Comparison of ENCODE assay signal across 14 mouse cellular contexts in genomic region chr5:123040796-123041195, GRCm38 (mm10). TPM values are rescaled to one million over a fixed set of nuclear protein-coding genes. Genes with fewer than 3 reads are reported as not detected.
DNase-seq lines count a peak whose midpoint lies in the region; ATAC-seq and TF ChIP-seq lines count a peak whose summit lies in the region.
"Had no signal": no experiment of that assay in that cellular context is flagged by ENCODE, and none has a peak within 500 bp of the region (broad histone marks: within the 10 kb centered on the region; RNA-seq: fewer than 3 reads in every experiment).

No protein-coding gene starts in this region.

- no peaks in the 10 kb centered on the region for H3K27me3 ChIP-seq in hindbrain, embryonic 10.5 days (ENCODE audit: insufficient read depth, poor library complexity, severe bottlenecking)
- no peaks in the 10 kb centered on the region; the same call in 1 of the 2 replicates for H3K27me3 ChIP-seq in hindbrain, embryonic 16.5 days (replicated peaks; ENCODE audit: control insufficient read depth, insufficient read depth, low read length)
- H3K27me3 ChIP-seq in midbrain, embryonic 10.5 days (ENCODE audit: low read depth, poor library complexity, severe bottlenecking) = peaks cover 4% of the 10 kb centered on the region; the same call in 1 of the 2 replicates
- no peaks in the 10 kb centered on the region for H3K27me3 ChIP-seq in midbrain, embryonic 14.5 days (ENCODE audit: control insufficient read depth, insufficient read depth, low read length)
- no peaks in the 10 kb centered on the region for H3K27me3 ChIP-seq in embryonic facial prominence, embryonic 13.5 days
- no peaks in the 10 kb centered on the region for H3K27me3 ChIP-seq in stomach, postnatal 0 days (ENCODE audit: control insufficient read depth, insufficient read depth, low read length)
- H3K27me3 ChIP-seq: CH12.LX had no signal

- no peak overlapping the region for H3K9ac ChIP-seq in hindbrain, embryonic 16.5 days (ENCODE audit: low read depth, low read length)
- H3K9ac ChIP-seq in midbrain, embryonic 14.5 days (replicated peaks; ENCODE audit: low read length) = no peak overlapping the region
- H3K9ac ChIP-seq in embryonic facial prominence, embryonic 13.5 days = no peak overlapping the region; the same call in 1 of the 2 replicates
- H3K9ac ChIP-seq in stomach, postnatal 0 days (ENCODE audit: low read length) = no peak overlapping the region

- H3K4me2 ChIP-seq in hindbrain, embryonic 16.5 days (ENCODE audit: low read length) = no peak overlapping the region
- no peak overlapping the region for H3K4me2 ChIP-seq in midbrain, embryonic 14.5 days (ENCODE audit: low read length)
- H3K4me2 ChIP-seq in embryonic facial prominence, embryonic 13.5 days = no peak overlapping the region
- no peak overlapping the region for H3K4me2 ChIP-seq in stomach, postnatal 0 days (replicated peaks; ENCODE audit: low read depth)

- no peak for TF ChIP-seq CTCF in stomach, postnatal 0 days (IDR thresholded peaks at IDR 0.05; ENCODE audit: low read depth)

- ATAC-seq in hindbrain, embryonic 16.5 days = no peak
- ATAC-seq in midbrain, embryonic 14.5 days (ENCODE audit: low FRiP score, low TSS enrichment) = no peak
- no peak for ATAC-seq in embryonic facial prominence, embryonic 13.5 days (ENCODE audit: insufficient number of reproducible peaks, insufficient read depth, low FRiP score, low TSS enrichment, low read depth)
- ATAC-seq in stomach, postnatal 0 days (ENCODE audit: low FRiP score, low TSS enrichment) = no peak
- ATAC-seq: activated CD4-positive, CD25-positive, alpha-beta regulatory T cell, adult 4 months; inflammation-experienced regulatory T-cells, adult 6 months had no signal

- H3K36me3 ChIP-seq in hindbrain, embryonic 10.5 days = no peaks in the 10 kb centered on the region
- no peaks in the 10 kb centered on the region for H3K36me3 ChIP-seq in hindbrain, embryonic 16.5 days (ENCODE audit: control insufficient read depth, insufficient read depth, low read length)
- H3K36me3 ChIP-seq in midbrain, embryonic 10.5 days = no peaks in the 10 kb centered on the region
- no peaks in the 10 kb centered on the region for H3K36me3 ChIP-seq in midbrain, embryonic 14.5 days (ENCODE audit: control insufficient read depth, insufficient read depth, low read length)
- H3K36me3 ChIP-seq in embryonic facial prominence, embryonic 13.5 days = no peaks in the 10 kb centered on the region
- no peaks in the 10 kb centered on the region for H3K36me3 ChIP-seq in stomach, postnatal 0 days (ENCODE audit: control insufficient read depth, insufficient read depth, low read length)

- no peaks in the 10 kb centered on the region for H3K9me3 ChIP-seq in hindbrain, embryonic 10.5 days
- no peaks in the 10 kb centered on the region for H3K9me3 ChIP-seq in hindbrain, embryonic 16.5 days (ENCODE audit: control insufficient read depth, low read length)
- no peaks in the 10 kb centered on the region for H3K9me3 ChIP-seq in midbrain, embryonic 10.5 days (replicated peaks)
- H3K9me3 ChIP-seq in midbrain, embryonic 14.5 days (ENCODE audit: control insufficient read depth, low read length) = no peaks in the 10 kb centered on the region
- H3K9me3 ChIP-seq in embryonic facial prominence, embryonic 13.5 days = no peaks in the 10 kb centered on the region
- no peaks in the 10 kb centered on the region for H3K9me3 ChIP-seq in stomach, postnatal 0 days (ENCODE audit: control insufficient read depth, low read length)

- H3K4me3 ChIP-seq in hindbrain, embryonic 10.5 days = no peak overlapping the region
- H3K4me3 ChIP-seq in hindbrain, embryonic 16.5 days (ENCODE audit: low read length) = no peak overlapping the region
- H3K4me3 ChIP-seq in midbrain, embryonic 10.5 days = no peak overlapping the region
- no peak overlapping the region for H3K4me3 ChIP-seq in midbrain, embryonic 14.5 days (replicated peaks; ENCODE audit: low read depth, low read length)
- H3K4me3 ChIP-seq in embryonic facial prominence, embryonic 13.5 days = no peak overlapping the region
- H3K4me3 ChIP-seq in stomach, postnatal 0 days (ENCODE audit: low read depth, low read length) = no peak overlapping the region

- peaks cover 21% of the 10 kb centered on the region for H3K4me1 ChIP-seq in hindbrain, embryonic 10.5 days (replicated peaks)
- 0 out of 2 replicates have a peak, but pooled peaks cover 2% of the 10 kb centered on the region for H3K4me1 ChIP-seq in hindbrain, embryonic 16.5 days (ENCODE audit: control insufficient read depth, insufficient read depth, low read depth, low read length)
- H3K4me1 ChIP-seq in midbrain, embryonic 10.5 days = peaks cover 18% of the 10 kb centered on the region
- H3K4me1 ChIP-seq in midbrain, embryonic 14.5 days (ENCODE audit: control insufficient read depth, insufficient read depth, low read length) = no peaks in the 10 kb centered on the region
- H3K4me1 ChIP-seq in embryonic facial prominence, embryonic 13.5 days = peaks cover 8% of the 10 kb centered on the region
- H3K4me1 ChIP-seq in stomach, postnatal 0 days (replicated peaks; ENCODE audit: control insufficient read depth, insufficient read depth) = no peaks in the 10 kb centered on the region; the same call in 1 of the 2 replicates

- no peak for DNase-seq in hindbrain, embryonic 10.5 days (ENCODE audit: low spot score)
- no peak for DNase-seq in midbrain, embryonic 10.5 days (ENCODE audit: low spot score)
- no peak for DNase-seq in midbrain, embryonic 14.5 days
- DNase-seq in stomach, postnatal 0 days (ENCODE audit: low spot score) = no peak
- no peak for DNase-seq in frontal cortex, postnatal 36 days (ENCODE audit: low spot score in 2 of 2)
- DNase-seq: embryo, embryonic 11 days; gastrocnemius, postnatal 36 days had no signal

- WGBS in hindbrain, embryonic 10.5 days = 56% methylated on average over 7 of the region's 7 CpGs
- 60% methylated on average over 7 of the region's 7 CpGs for WGBS in hindbrain, embryonic 16.5 days
- 65% methylated on average over 7 of the region's 7 CpGs for WGBS in midbrain, embryonic 10.5 days
- WGBS in midbrain, embryonic 14.5 days = 67% methylated on average over 7 of the region's 7 CpGs
- 75% methylated on average over 7 of the region's 7 CpGs for WGBS in embryonic facial prominence, embryonic 13.5 days
- WGBS in stomach, postnatal 0 days = 56% methylated on average over 7 of the region's 7 CpGs

- TF ChIP-seq EP300 in stomach, postnatal 0 days (optimal IDR thresholded peaks at IDR 0.05) = no peak

- peak overlapping the region; percentile 68 for H3K27ac ChIP-seq in hindbrain, embryonic 10.5 days
- H3K27ac ChIP-seq in hindbrain, embryonic 16.5 days (ENCODE audit: low read depth, low read length) = no peak overlapping the region
- 0 out of 2 replicates have a peak overlapping the region, but pooled peaks have one; percentile 38 for H3K27ac ChIP-seq in midbrain, embryonic 10.5 days (replicated peaks)
- H3K27ac ChIP-seq in midbrain, embryonic 14.5 days (replicated peaks; ENCODE audit: low read depth, low read length) = no peak overlapping the region
- H3K27ac ChIP-seq in embryonic facial prominence, embryonic 13.5 days = 0 out of 2 replicates have a peak overlapping the region, but pooled peaks have one; percentile 4
- peak overlapping the region; percentile 24; the same call in 1 of the 2 replicates for H3K27ac ChIP-seq in stomach, postnatal 0 days (replicated peaks)
- H3K27ac ChIP-seq: macrophage had no signal

RNA-seq across cellular contexts. Expression of gene Morn3, which starts 6.0 kb away (rescaled TPM):
- polyA plus RNA-seq in hindbrain, embryonic 10.5 days (2016; fragmentation: Nextera tagmentation; extraction: Ambion mirVana) = 0.50 and 2.4 TPM in 2 replicates
- polyA plus RNA-seq in hindbrain, embryonic 16.5 days (2015; fragmentation: Nextera tagmentation; extraction: Ambion mirVana) = 0.47 and 0.81 TPM in 2 replicates
- 0.21 and 0.67 TPM in 2 replicates for polyA plus RNA-seq in midbrain, embryonic 10.5 days (2016; fragmentation: Nextera tagmentation; extraction: Ambion mirVana)
- polyA plus RNA-seq in midbrain, embryonic 14.5 days (2014; fragmentation: Nextera tagmentation; extraction: Ambion mirVana) = not detected in 2 replicates
- not detected in 2 replicates for polyA plus RNA-seq in embryonic facial prominence, embryonic 13.5 days (2015; fragmentation: Nextera tagmentation; extraction: Ambion mirVana)
- 0.41 TPM in 1 of 2 replicates, not detected in the other for polyA plus RNA-seq in stomach, postnatal 0 days (2015; fragmentation: Nextera tagmentation; extraction: Ambion mirVana)
- polyA plus RNA-seq: forebrain, embryonic 11.5 days; macrophage had no signal

RNA-seq across cellular contexts. Expression of gene Orai1, which starts 25.9 kb away (rescaled TPM):
- 10.2 and 11.3 TPM in 2 replicates for polyA plus RNA-seq in hindbrain, embryonic 10.5 days (2016; fragmentation: Nextera tagmentation; extraction: Ambion mirVana)
- polyA plus RNA-seq in hindbrain, embryonic 16.5 days (2015; fragmentation: Nextera tagmentation; extraction: Ambion mirVana) = 14.2 TPM in 2 replicates
- 8.7 and 10.3 TPM in 2 replicates for polyA plus RNA-seq in midbrain, embryonic 10.5 days (2016; fragmentation: Nextera tagmentation; extraction: Ambion mirVana)
- 12.9 and 14.0 TPM in 2 replicates for polyA plus RNA-seq in midbrain, embryonic 14.5 days (2014; fragmentation: Nextera tagmentation; extraction: Ambion mirVana)
- 10.4 and 12.5 TPM in 2 replicates for polyA plus RNA-seq in embryonic facial prominence, embryonic 13.5 days (2015; fragmentation: Nextera tagmentation; extraction: Ambion mirVana)
- polyA plus RNA-seq in stomach, postnatal 0 days (2015; fragmentation: Nextera tagmentation; extraction: Ambion mirVana) = 29.6 TPM in 2 replicates

RNA-seq across cellular contexts. Expression of gene Tmem120b, which starts 27.4 kb away (rescaled TPM):
- 12.9 and 13.4 TPM in 2 replicates for polyA plus RNA-seq in hindbrain, embryonic 10.5 days (2016; fragmentation: Nextera tagmentation; extraction: Ambion mirVana)
- 17.3 and 19.8 TPM in 2 replicates for polyA plus RNA-seq in hindbrain, embryonic 16.5 days (2015; fragmentation: Nextera tagmentation; extraction: Ambion mirVana)
- 10.3 and 10.4 TPM in 2 replicates for polyA plus RNA-seq in midbrain, embryonic 10.5 days (2016; fragmentation: Nextera tagmentation; extraction: Ambion mirVana)
- polyA plus RNA-seq in midbrain, embryonic 14.5 days (2014; fragmentation: Nextera tagmentation; extraction: Ambion mirVana) = 12.7 and 13.1 TPM in 2 replicates
- polyA plus RNA-seq in embryonic facial prominence, embryonic 13.5 days (2015; fragmentation: Nextera tagmentation; extraction: Ambion mirVana) = 14.4 and 15.8 TPM in 2 replicates
- 8.0 and 9.1 TPM in 2 replicates for polyA plus RNA-seq in stomach, postnatal 0 days (2015; fragmentation: Nextera tagmentation; extraction: Ambion mirVana)

RNA-seq across cellular contexts. Expression of gene Kdm2b, which starts 51.2 kb away (rescaled TPM):
- 84.6 and 92.4 TPM in 2 replicates for polyA plus RNA-seq in hindbrain, embryonic 10.5 days (2016; fragmentation: Nextera tagmentation; extraction: Ambion mirVana)
- 88.8 and 99.8 TPM in 2 replicates for polyA plus RNA-seq in hindbrain, embryonic 16.5 days (2015; fragmentation: Nextera tagmentation; extraction: Ambion mirVana)
- polyA plus RNA-seq in midbrain, embryonic 10.5 days (2016; fragmentation: Nextera tagmentation; extraction: Ambion mirVana) = 77.9 and 83.9 TPM in 2 replicates
- polyA plus RNA-seq in midbrain, embryonic 14.5 days (2014; fragmentation: Nextera tagmentation; extraction: Ambion mirVana) = 83.3 and 99.9 TPM in 2 replicates
- 61.6 and 61.9 TPM in 2 replicates for polyA plus RNA-seq in embryonic facial prominence, embryonic 13.5 days (2015; fragmentation: Nextera tagmentation; extraction: Ambion mirVana)
- polyA plus RNA-seq in stomach, postnatal 0 days (2015; fragmentation: Nextera tagmentation; extraction: Ambion mirVana) = 15.3 and 15.5 TPM in 2 replicates

Comparison
In these comparisons a context has a peak if more than half of its experiments do, and no peak if none do; other contexts are left out.
1. H3K27ac ChIP-seq: peak in hindbrain, embryonic 10.5 days (single experiment), midbrain, embryonic 10.5 days (single experiment), embryonic facial prominence, embryonic 13.5 days (single experiment) and stomach, postnatal 0 days (single experiment); none in hindbrain, embryonic 16.5 days (single experiment) and midbrain, embryonic 14.5 days (single experiment).